Mouse (Mus musculus) spleen, adult 18-20 months (tissue): ENCODE data around the gene Banf2.

Source experiments
- DNase-seq, 2 experiments: peaks; one replicate each; pipeline ENCODE4 v3.0.0; 2022; ENCODE audit warnings: mixed read lengths in 2 of 2

Banf2 gene

DNA sequence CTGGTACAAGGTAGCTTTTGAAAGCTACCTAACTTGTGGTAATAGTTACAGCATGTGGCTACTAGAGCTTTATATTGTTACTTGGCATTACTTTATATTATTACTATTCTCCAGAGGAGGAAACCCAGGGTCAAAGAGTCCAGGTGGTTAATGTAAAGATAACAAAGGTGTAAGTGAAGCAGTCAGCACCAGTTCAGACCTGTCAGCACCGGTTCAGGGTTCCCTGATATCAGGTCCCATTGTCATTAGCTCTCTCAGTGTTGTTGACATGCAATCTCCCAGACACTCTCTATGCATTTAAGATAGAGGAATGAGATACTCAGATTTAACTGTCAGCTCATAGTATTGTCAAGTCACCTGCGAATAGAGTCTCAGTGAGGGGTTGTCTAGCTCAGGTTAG lies 75.0 kb downstream of the Banf2 start:
- DNase-seq = no peak

DNA sequence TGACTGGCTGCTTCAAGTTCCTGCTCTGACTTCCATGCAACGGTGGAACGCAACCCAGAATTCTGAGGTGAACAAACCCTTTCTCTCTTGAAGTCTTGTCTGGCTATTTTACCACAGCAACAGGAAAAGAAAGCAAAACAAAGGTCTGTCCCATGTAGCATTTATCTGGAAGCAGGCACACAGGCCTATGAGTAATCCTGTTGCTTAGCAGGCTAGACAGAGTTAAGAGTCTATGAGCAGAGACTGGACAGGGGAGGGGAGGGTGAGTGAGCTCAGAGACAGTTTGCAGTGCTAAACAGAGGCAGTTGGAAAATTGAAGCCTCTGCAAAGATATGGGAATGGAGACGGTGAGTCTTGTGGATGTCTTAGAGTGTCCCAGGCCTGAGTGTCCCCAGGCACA lies 75.5 kb downstream of the Banf2 start:
- no peak for DNase-seq

DNA sequence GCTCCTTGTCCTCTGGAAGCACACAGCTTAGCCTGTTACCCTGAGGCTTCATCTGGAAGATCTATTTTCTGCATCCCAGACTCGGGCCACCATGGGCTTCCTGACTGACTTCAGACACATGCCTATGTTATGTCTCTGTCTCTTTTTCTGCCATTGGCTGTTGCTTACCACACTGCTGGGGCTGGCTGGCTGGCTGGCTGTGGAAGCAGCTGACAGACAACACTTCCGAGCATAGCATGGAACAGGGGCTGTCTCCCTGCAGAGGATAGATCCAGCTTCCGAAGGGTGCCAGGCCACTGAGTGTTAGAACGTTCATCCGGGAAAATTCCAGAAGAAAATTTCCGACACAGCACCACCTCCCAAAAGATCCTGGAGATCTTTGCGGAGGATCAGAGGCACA lies 79.1 kb downstream of the Banf2 start:
- no peak for DNase-seq

DNA sequence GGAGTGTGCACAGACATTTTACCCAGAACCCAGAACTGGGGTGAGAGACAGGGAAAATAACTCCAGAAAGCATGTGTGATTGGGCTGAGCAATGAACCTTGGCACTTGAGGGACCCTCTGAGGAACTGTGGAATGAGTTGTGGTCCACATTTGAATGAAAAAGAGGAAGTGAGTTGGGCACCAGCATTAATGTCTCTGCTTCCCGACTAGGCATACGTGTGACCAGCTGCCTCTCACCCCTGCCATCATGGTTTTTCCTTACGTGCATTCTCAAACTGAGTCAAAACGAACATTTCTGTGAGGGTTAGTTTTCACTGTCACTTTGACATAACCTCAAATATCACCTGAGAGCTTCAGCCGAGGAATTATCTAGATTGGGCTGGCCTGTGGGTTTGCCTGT lies 79.8 kb downstream of the Banf2 start:
- DNase-seq = peak in 1 of 2 experiments; percentile 13

DNA sequence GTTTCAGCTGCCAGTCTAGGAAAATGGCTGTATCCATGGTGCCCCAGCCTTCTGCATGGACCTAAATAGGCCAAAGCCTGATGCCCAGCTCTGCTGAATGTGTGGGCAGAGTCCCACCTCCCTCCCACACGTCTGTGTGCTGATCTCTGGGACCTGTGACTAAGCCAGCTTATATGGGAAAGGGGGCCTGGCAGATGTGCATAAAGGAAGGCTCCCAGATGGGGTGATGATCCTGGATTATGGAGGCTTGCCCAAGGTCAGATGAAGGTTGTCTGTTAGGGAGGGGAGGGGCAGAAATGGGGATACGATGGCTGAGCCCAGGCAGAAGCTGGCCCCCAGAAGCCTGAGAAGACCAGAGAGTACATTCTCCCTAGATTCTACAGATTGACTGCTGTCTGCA lies 85.2 kb downstream of the Banf2 start:
- no peak for DNase-seq

DNA sequence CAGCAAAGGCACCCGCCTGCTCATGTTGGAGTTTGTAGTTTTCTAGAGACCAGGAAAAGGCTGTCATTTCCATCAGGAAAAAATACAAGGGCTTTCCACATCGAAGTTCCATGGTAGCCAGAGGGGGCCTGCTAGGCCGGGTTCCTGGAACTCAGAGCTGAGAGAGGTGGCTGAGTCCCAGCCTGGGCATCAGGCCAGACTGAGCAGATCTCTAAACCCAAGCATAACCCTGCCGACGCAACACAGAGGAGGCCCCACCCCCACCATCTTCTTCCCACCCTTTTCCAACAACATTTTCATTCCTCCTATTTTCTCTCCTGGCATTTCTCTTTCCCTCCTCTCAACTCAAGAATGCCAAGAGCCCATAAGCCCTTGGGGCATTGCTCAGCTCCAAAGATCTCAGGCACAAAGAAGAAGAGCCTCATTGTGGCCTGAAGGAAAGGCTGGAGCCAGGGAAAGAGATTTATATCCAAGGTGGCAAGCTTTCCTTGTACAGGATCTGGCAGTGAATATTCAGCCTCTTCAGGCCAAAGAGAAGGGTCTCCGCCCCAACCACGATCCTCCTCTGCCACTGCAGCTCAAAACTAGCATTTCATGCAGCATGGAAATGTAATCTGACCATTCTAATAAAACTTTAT lies 87.4 kb downstream of the Banf2 start:
- DNase-seq = no peak

DNA sequence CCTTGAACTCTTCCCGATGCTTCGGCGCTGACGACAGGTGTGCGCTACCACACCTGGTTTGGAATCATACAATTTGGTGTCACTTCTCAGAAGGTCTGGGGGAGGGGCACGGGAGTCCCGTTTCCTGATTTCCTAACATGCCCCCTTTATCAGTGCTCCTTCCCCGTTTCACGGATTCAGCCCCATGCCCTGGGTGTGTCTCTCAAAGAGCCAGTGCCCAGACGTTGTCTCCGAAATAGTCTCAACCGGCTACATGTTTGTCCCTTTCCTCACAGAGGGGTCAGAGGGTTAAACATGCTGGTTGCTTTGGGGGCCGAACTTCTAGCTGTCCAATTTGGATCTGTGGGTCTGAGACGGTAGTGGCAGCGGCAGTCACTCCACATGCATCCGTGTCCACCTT lies 89.2 kb downstream of the Banf2 start:
- no peak for DNase-seq
